8 mouse cellular contexts compared by ENCODE assay signal in the genomic region with DNA sequence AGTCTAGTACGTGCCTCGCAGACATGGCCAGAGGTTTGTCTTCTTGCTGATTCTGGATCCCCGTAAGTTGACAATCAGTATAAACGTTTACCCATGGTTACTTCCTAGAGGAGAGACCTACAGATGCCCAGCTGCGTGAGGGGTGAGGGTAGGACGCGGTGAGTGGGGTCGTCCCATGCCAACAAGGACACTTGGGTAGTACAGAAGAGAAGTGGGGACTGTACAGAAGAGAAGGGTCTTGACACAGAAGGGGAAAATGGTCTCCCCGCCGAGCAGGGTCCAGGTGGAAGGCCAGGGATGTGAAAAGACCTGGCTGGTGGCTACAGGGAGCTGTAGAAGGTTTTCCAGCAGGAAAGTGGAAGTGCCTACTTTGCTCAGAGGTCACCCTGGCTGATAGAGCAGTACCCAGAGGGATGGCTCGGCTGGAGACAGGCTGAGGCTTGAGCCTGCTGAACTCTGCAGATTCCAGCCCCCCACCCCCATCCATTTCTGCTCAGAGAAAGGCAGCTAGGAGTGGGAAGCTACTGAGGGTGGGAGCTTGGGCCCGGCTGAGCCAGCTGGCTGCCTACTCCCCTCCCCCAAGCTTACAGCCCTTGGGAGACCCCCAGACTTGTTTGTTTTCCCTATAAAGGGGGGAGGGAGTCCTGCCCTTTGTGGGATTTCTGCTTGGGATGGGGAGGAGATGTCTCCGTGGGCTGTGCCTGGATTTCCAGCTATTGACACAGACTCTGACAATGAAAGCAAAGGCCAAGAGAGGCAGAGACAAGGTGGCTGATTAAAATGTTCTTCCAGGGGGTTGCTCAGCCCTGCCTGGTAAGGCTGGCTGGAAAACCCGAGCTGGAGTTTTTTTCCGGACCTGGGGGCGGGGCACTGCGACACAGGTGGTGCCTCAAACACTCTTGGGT. TPM values are rescaled to one million over a fixed set of nuclear protein-coding genes. Genes with fewer than 3 reads are reported as not detected.
DNase-seq lines count a peak whose midpoint lies in the region; ATAC-seq and TF ChIP-seq lines count a peak whose summit lies in the region.

No protein-coding gene starts in this region.

- H3K9me3 ChIP-seq in lung, embryonic 16.5 days (ENCODE audit: control insufficient read depth, low read length) = no peaks in the 10 kb centered on the region; the same call in 1 of the 2 replicates
- H3K9me3 ChIP-seq in forebrain, embryonic 10.5 days = peaks cover 21% of the 10 kb centered on the region; the same call in 1 of the 2 replicates
- no peaks in the 10 kb centered on the region for H3K9me3 ChIP-seq in midbrain, embryonic 14.5 days (ENCODE audit: control insufficient read depth, low read length)

- H3K4me3 ChIP-seq in lung, embryonic 16.5 days (ENCODE audit: low read length) = no peak overlapping the region
- H3K4me3 ChIP-seq in forebrain, embryonic 10.5 days = peak overlapping the region; percentile 34
- H3K4me3 ChIP-seq in kidney, adult 2 months (ENCODE audit: insufficient read depth, low read depth, low read length) = no peak overlapping the region
- H3K4me3 ChIP-seq in midbrain, embryonic 14.5 days (replicated peaks; ENCODE audit: low read depth, low read length) = no peak overlapping the region

- TF ChIP-seq CTCF in kidney, adult 2 months (conservative IDR thresholded peaks at IDR 0.05; ENCODE audit: insufficient read depth, insufficient read length, low read depth, low read length) = no peak

- H3K36me3 ChIP-seq in lung, embryonic 16.5 days (ENCODE audit: control insufficient read depth, insufficient read depth, low read length) = no peaks in the 10 kb centered on the region
- H3K36me3 ChIP-seq in forebrain, embryonic 10.5 days (replicated peaks) = no peaks in the 10 kb centered on the region
- H3K36me3 ChIP-seq in kidney, adult 2 months (ENCODE audit: control insufficient read depth, insufficient read depth, low read length) = no peaks in the 10 kb centered on the region
- H3K36me3 ChIP-seq in midbrain, embryonic 14.5 days (ENCODE audit: control insufficient read depth, insufficient read depth, low read length) = no peaks in the 10 kb centered on the region

- peak overlapping the region; percentile 23; the same call in 1 of the 2 replicates for H3K27ac ChIP-seq in lung, embryonic 16.5 days (ENCODE audit: low read length)
- peak overlapping the region; percentile 84 for H3K27ac ChIP-seq in forebrain, embryonic 10.5 days
- no peak overlapping the region for H3K27ac ChIP-seq in kidney, adult 2 months (ENCODE audit: insufficient read depth, low read depth, low read length)
- peak overlapping the region; percentile 62 for H3K27ac ChIP-seq in midbrain, embryonic 14.5 days (replicated peaks; ENCODE audit: low read depth, low read length)

- no peak for TF ChIP-seq POLR2A in kidney, adult 2 months (IDR thresholded peaks at IDR 0.05; ENCODE audit: low read depth, low read length)

- H3K9ac ChIP-seq in lung, embryonic 16.5 days (ENCODE audit: low read length) = no peak overlapping the region; the same call in 1 of the 2 replicates
- 0 out of 2 replicates have a peak overlapping the region, but pooled peaks have one; percentile 4 for H3K9ac ChIP-seq in midbrain, embryonic 14.5 days (replicated peaks; ENCODE audit: low read length)

- peaks cover 9% of the 10 kb centered on the region for H3K27me3 ChIP-seq in lung, embryonic 16.5 days (ENCODE audit: control insufficient read depth, insufficient read depth, low read depth, low read length)
- peaks cover 82% of the 10 kb centered on the region for H3K27me3 ChIP-seq in forebrain, embryonic 10.5 days (ENCODE audit: poor library complexity, severe bottlenecking)
- no peaks in the 10 kb centered on the region for H3K27me3 ChIP-seq in kidney, adult 2 months (replicated peaks; ENCODE audit: control insufficient read depth, insufficient read depth, low read length)
- peaks cover 20% of the 10 kb centered on the region; the same call in 1 of the 2 replicates for H3K27me3 ChIP-seq in midbrain, embryonic 14.5 days (ENCODE audit: control insufficient read depth, insufficient read depth, low read length)

- peaks cover 19% of the 10 kb centered on the region for H3K4me1 ChIP-seq in lung, embryonic 16.5 days (replicated peaks; ENCODE audit: control insufficient read depth, insufficient read depth, low read length)
- peaks cover 61% of the 10 kb centered on the region for H3K4me1 ChIP-seq in forebrain, embryonic 10.5 days
- H3K4me1 ChIP-seq in kidney, adult 2 months (ENCODE audit: control insufficient read depth, insufficient read depth, low read length) = 0 out of 2 replicates have a peak, but pooled peaks cover 4% of the 10 kb centered on the region
- H3K4me1 ChIP-seq in midbrain, embryonic 14.5 days (ENCODE audit: control insufficient read depth, insufficient read depth, low read length) = peaks cover 38% of the 10 kb centered on the region

- 23% methylated on average over 17 of the region's 17 CpGs for WGBS in lung, embryonic 16.5 days
- 19% methylated on average over 17 of the region's 17 CpGs for WGBS in forebrain, embryonic 10.5 days
- WGBS in kidney, adult 2 months = 59% methylated on average over 17 of the region's 17 CpGs
- 17% methylated on average over 17 of the region's 17 CpGs for WGBS in midbrain, embryonic 14.5 days

- no peak for DNase-seq in lung, postnatal 25 days (ENCODE audit: low spot score)
- peak; percentile 90 for DNase-seq in forebrain, embryonic 10.5 days (ENCODE audit: extremely low spot score, low spot score)
- peak; percentile 55 for DNase-seq in kidney, adult 2 months
- DNase-seq in midbrain, embryonic 14.5 days = peak; percentile 86
- DNase-seq in layer of hippocampus, postnatal 25 days (ENCODE audit: extremely low spot score in 1 of 2, low spot score in 1 of 2) = no peak
- DNase-seq in gastrocnemius, postnatal 4 days (ENCODE audit: low spot score in 2 of 2) = no peak

- ATAC-seq in lung, embryonic 16.5 days (ENCODE audit: low read depth) = peak; percentile 79
- ATAC-seq in midbrain, embryonic 14.5 days (ENCODE audit: low FRiP score, low TSS enrichment) = peak; percentile 89
- no peak for ATAC-seq in megakaryocyte progenitor cell, adult 5-6 weeks (replicated peaks; ENCODE audit: poor library complexity)

- H3K4me2 ChIP-seq in lung, embryonic 16.5 days (ENCODE audit: low read depth, low read length) = peak overlapping the region; percentile 28
- peak overlapping the region; percentile 34 for H3K4me2 ChIP-seq in midbrain, embryonic 14.5 days (ENCODE audit: low read length)

RNA-seq across cellular contexts. Expression of a gene that starts 11.2 kb away (rescaled TPM):
- polyA plus RNA-seq in lung, embryonic 16.5 days (2015; fragmentation: Nextera tagmentation; extraction: Ambion mirVana) = 23.3 and 23.4 TPM in 2 replicates
- 43.4 and 45.6 TPM in 2 replicates for polyA plus RNA-seq in forebrain, embryonic 10.5 days (2016; fragmentation: Nextera tagmentation; extraction: Ambion mirVana)
- 47.2 and 50.9 TPM in 2 replicates for polyA plus RNA-seq in kidney, adult 2 months (2012; rRNA removed)
- 36.4 and 43.8 TPM in 2 replicates for polyA plus RNA-seq in midbrain, embryonic 14.5 days (2014; fragmentation: Nextera tagmentation; extraction: Ambion mirVana)
- total RNA-seq in layer of hippocampus, postnatal 25 days (2021) = 10 to 100 TPM; 57.3 to 64.0 TPM
- 65.2 and 66.2 TPM in 2 replicates for total RNA-seq in megakaryocyte progenitor cell, adult 5-6 weeks (2015)
- total RNA-seq in megakaryocyte progenitor cell, adult 5-6 weeks (2017) = 48.0 and 50.5 TPM in 2 replicates
- total RNA-seq in gastrocnemius, postnatal 4 days (2021) = 10 to 100 TPM; 35.0 to 47.8 TPM

Comparison
In these comparisons a context has a peak if more than half of its experiments do, and no peak if none do; other contexts are left out.
1. DNase-seq: peak in forebrain, embryonic 10.5 days (single experiment), kidney, adult 2 months (single experiment) and midbrain, embryonic 14.5 days (single experiment); none in lung, postnatal 25 days (single experiment), layer of hippocampus, postnatal 25 days (0 of 2) and gastrocnemius, postnatal 4 days (0 of 2).